Mouse (Mus musculus): ENCODE results near the gene Afmid.
"Not testable (repeated sequence)": the region's sequence is repeated elsewhere in the genome, so short reads cannot be mapped to it uniquely, and the experiment has no call there.

Gene Afmid

DNA sequence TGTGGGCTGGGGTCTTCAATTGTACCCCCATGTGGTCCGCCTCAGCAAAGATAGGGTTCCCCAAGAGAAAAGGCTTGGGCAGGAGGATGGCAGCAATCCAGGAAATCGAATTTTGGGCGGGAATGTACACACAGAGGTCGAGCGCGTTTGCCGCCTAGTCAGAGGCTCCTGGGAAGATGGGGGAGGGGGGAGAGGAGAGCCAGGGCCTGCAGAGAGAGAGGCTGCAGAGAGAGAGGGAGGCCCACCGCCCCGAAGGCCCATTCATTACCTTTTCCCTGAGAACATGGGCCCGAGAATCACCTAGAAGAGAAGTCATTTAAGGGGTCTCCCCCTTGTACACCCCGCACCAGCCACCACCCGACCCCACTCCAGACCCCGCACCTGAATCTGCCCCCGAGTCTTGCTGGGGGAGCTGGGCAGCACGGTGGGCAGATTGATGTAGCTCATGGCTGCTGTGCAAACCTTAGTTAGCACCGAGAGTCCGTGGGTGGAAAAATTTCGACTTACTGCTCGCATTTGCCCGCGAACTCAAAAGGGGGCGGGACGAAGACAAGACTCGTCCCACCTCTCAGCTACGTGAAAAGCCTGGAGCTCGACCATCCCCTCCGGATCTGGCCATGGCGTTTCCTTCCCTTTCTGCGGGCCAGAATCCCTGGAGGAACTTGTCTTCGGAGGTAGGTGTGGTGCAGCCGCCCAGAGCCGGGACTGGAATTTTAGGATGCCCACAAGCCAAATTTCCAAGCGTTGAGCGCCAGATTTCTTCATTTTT is at the start of gene Afmid, which contains the start of gene Tk1:
Afmid (plus strand) TSS at position 592 of the 769 bp plus-strand sequence.
Tk1 (minus strand) TSS at position 760 of the 769 bp plus-strand sequence.
- no peak for DNase-seq

DNA sequence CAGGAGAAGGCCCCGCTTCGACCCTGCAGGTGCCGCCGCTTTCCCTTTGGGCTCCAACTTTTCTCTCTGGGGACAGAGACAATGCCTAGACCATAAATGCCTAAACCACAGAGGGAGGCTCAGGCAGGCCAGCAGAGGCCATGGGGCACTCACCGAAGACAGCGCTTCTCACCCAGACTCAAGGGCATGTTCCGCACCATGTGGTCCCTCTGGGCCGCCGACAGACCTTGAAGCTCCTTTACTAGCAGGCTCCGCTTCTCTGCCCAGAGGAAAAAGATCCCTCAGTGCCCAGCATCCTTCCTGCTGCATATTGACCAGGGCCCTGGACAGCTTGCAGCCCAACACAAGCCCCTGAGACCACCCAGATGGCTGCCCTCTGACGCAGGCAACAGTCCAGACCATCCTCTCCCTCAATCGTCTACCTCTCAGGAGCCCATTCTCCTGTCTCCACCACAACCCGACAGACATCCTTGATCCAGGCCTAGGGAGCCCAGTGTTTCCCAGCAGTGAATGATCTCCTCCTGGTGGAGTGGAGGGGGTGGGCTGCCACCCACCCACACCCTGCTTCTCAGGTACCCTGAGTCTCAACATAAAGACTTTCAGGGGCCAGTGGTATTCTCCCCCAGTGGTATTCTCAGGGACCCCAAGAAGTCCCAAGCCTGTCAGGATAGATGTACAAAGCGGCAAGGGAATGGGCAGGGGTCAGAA is 49.5 kb upstream of the Afmid start:
- no peak for DNase-seq

DNA sequence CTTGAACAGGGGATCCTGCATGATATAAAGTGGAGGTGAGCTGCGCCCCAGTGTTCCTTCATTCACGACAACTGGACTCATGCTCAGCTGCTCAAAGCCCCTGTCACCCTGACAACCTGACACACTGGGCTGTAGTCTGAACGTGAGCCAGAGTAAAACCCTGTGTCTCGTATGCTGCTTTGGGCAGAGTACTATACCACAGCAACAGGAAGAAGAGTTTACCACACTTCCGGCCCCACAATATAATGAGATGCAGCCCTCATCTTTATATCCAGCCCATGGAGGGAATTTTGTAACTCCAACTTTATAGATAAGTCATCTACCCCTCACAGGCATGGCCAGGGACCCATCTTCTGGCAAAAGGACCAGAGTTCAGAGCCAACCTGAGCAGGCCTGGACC is 48.6 kb upstream of the Afmid start:
- no peak for DNase-seq

DNA sequence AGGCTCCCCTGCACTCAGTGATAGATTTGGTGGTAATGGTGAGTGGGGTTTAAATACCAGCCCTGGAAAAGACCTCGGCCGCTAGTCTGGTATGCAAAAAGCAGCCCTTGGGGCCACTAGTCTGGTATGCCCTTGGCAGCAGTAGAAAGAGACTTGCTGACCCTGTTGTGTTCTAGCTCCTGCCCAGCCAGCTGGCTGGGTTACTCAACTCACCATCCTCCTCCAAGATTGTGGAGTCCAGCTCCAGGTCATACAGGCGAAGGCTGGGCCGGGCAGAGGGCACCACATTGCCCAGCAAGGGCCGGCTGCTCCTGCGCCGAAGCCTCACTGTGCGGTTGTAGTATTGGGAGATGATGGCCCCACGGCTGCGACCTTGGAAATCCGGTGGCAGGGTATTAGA is 47.7 kb upstream of the Afmid start:
- no peak for DNase-seq

DNA sequence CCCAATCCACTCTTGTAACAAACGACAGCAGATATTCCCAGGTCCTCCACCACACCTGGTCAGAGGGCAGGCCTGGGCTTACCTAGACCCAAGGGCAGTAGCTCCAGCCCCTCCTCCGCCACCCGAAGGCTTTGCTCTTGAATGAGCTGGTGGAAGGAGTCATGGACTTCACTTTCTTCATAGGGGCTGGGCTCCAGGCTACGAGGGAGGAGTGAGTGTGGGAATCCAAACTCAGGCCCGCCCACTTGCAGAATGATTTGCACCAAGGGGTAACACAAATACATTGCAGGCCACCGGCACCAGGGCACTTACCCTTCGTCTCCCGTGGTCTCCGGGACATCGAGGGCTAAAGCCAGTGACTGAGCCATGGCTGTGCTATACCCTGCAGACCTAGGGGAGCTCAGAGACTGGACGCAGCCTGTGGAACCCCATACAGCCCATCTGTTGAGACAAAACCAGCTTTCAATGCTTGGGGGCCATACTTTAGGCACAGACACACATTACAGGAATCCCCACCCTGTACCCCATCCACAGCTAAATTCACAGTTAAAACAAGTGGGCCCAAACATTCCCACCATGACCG is 46.8 kb upstream of the Afmid start:
- DNase-seq = no peak

DNA sequence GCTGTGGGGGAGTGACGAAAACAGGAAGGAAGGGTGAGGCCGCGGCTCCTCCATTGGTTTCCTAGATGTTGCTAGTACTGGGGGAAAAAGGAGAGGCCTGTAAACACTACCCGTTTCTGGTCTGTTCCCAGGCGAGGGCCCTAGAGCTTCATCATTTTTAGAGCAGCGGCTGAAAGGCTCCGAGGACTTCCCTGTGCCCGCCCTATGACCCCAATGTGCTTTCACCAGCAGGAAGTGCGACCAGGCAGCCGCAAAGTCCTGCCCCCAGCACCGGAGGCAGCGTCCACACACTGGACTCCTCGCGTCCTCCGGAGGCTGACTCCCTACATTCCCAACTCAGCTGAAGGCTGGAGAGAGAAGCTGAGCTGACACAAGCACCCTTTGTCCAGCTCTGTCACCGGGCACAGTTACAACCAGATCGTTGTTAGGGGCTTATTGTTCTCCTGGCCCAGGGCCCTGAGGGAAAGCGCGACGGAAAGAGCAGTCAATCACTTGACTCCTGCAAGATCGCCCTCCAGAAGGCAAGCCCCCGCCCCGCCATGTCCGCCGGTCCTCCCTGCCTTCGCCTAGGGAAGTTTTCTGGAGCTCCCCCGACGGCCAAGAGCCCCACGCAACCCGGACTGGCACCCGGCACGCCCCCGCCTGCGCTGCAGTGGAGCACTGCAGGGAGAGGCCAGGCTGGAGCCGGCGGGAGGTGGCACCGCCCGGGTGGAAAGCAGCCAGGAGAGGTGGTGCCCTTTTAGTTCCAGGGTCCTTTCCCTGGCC is 46.1 kb upstream of the Afmid start:
- DNase-seq = no peak

DNA sequence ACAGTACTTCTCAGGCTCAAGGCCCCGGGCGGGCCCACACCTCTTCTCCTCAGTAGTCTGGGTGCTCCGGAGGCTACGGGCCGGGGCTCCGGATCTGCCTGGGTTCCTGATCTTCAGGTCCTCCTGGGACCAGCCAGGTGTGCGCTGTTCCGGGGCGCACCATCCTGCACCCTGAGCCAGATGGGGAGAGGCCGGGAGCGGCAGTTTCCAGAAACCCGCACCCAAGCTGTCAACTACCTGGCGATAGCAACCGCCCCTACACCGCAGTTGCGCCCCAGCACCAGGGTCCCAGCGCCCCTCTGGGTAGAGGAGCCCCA is 45.6 kb upstream of the Afmid start:
- DNase-seq = no peak

DNA sequence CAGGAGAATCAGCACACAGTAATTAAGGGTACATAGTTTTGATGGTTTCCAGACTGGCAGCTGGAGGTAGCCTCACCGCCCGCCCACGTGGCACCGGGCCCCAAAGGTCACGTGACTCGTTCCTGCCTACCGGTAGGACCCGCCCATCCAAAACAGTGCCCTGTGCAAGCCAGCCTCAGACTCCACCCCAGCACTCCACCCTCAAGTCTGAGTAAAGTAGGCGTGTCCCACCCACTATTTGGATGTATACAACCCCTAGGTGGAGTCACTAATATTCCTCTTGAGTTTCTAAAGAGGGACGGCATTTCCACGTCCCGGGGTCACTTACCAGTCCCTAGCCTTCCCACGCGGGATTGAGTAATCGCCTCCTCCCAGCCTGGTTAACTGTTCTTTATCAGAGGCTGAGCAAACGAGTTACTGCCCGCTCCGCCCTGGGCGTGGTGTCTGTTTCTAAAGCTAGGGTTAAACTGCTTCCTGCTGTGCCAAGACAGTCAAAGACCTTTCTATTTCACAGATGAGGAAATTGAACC is 45.1 kb upstream of the Afmid start:
- DNase-seq = no peak

DNA sequence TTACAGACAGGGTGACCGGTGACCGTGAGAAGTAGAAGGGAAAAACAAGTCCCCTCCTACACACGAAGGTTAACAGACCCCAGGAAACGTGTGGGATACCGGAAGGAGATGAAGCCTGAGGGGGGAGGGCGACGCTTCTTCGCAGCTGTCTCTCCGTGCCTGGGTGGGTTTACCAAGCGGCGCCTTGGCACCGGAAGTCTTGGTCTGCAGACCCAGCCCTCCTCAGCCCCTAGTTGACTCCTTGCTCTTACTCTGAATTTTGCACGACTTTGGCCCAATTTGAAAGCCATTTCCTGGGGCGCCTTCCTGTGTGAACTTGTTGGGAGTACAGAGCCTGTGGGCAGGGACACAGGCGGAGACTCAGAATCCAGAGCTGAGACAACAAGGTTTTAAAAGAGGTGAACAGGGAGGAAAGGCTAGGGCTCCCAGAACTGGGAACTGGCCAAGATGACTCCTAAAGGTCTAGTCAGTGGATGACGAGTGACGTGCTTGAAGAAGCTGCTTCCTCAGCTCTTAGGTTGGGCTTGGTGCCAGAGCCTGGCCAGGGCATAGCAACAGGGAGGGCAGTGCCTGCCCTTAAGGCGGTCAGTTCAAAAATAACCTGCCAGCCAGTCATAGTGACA is 44.4 kb upstream of the Afmid start:
- DNase-seq = no peak

DNA sequence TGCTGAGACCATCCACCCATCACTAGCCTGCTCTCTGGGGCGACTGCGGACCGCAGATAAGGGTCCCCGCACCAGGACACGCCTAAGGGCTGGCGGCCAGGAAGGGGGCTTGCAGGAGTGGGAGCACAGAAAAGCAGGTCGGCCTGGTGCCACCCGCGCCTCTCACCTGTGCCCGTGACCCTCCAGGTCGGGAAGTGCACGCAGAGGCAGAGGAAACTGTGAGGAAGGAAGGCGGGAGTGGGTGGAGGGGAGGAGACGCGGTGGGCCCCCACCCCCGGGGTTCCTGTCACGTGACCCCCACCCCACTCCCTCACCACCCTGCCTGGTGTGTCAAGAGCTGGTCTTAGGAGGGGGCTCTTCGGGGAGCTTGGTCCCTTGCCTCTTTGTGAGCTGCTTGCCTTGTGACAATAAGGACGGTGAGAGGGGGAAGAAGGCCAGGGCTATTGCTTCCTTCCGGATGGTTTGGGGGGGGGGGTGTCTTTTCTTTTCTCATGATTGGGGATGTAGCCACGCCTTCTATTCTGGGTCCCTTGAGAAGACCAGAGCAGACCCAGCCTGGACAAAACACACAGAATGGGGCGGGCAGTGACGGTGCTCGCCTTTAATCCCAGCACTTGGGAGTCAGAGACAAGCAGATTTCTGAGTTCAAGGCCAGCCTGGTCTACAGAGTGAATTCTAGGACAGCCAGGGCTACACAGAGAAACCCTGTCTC is 43.6 kb upstream of the Afmid start, which contains the start of the genes Tmc8 and Tmc6:
Tmc8 (plus strand) TSS at position 84 of the 712 bp plus-strand sequence.
Tmc6 (minus strand) TSS at position 206 of the 712 bp plus-strand sequence.
- DNase-seq = no peak

DNA sequence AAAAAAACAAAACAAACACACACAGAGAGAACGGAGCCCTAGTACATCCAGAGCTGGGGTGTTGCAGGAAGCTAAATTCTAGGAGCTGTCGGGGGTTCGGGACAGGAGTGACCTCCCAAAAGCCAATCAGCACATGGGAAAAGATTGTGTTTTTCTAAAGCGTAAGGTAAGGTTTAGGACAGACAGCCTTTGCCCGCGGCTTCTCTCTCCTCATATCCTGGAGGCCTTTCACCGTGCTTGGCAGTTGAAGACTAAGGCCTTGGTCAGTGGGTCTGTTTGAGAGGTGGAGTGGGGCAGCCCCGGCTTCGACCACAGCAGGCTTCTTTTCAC is 43.1 kb upstream of the Afmid start:
- no peak for DNase-seq

DNA sequence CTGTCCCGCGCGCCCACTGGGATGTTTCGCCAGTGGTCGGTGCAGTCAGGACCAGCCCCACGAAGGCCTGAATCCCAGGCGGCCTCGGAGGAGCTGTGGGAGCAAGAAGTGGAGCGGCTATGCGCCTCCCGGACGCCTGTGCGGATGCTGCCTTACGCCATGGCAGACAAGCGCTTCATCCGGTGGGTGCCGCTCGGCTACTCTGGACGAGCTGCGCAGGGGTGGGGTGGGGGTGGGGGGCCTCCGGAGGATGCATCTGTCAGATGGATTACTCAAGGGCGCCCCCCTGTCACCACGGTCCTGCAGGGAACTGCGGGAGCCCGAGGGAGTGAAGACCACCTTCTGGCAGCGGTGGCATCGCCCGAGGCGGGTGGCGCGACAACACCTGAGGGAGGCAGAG is 42.6 kb upstream of the Afmid start:
- DNase-seq = peak; percentile 36 to 47

DNA sequence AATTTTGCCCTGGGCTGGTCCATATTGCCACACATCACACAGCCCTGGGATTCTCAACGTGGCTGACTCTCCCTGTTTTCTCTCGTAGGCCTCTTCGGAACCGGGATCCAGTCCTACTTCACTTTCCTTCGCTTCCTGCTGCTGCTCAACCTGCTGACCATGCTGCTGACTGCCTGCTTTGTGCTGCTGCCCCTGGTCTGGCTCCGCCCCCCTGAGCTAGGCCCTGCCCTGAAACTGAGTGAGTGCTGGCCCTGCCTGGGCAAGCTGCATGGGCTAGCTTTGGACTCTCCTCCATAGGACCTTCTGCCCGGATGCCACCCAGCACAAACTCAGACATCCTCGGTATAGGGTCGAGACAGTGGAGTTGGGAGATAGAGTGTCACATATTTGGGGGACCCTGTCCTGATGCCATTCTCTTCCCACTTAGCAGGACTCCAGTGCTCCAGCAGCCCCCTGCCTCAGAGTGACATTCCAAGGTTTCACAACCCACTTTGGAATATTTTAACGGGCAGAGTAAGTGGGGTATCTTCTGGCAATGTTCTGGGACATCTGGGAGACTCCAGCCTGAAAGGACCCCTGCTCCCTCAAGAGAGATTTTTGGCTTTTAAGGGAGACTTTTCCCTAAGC is 41.9 kb upstream of the Afmid start:
- no peak for DNase-seq

DNA sequence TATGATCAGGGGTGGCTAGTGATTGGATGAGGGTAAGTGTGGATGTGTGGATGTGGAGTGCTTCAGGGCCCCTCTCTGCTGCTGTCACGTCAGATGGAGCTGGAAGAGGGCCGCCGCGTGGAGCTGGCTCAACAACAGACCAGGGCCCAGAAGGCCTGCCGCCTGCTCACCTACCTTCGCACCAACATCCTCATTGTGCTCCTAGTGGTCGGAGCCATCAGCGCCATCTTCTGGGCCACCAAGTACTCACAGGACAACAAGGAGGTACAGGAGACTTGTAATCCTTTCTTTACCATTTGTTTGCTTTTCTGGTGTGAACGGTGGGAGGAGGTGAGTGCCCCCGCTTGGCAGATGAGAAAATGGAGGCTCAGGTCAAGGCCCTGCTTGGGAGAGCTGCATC is 39.4 kb upstream of the Afmid start:
- DNase-seq = peak; percentile 69 to 78

DNA sequence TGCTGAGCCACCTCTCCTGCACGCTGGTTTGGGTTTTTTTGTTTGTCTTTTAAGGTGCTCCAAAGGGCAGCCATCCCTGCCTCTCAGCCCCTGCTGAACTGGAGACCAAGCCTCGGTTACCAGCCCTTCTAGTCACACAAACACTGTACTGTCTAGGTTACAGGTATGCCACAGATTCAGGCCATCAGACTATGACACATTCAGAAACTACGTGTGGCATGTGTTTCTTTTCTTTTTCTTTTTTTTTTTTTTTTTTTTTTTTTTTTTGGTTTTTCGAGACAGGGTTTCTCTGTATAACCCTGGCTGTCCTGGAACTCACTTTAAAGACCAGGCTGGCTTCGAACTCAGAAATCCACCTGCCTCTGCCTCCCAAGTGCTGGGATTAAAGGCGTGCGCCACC is 37.2 kb upstream of the Afmid start:
- not testable (repeated sequence) for DNase-seq

DNA sequence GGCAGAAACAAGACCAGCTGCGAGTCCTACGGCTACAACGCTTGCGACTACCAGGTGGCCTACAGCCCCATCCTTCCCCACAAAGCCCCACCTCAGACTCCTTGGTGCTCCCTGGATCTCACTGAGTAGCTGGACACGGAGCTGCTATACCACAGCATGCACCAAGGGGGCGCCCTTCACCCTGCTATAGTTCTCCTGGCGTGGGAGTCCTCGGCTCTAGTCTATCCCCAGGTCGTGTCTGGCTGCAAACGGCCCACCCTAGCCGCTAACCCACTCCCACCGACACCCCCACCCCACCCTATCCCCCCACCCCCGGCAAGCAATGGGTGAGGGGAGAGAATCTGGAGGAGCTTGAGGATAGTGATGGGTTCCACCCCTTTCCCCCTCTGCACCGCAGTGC is 35.4 kb upstream of the Afmid start:
- DNase-seq = peak; percentile 47 to 54

DNA sequence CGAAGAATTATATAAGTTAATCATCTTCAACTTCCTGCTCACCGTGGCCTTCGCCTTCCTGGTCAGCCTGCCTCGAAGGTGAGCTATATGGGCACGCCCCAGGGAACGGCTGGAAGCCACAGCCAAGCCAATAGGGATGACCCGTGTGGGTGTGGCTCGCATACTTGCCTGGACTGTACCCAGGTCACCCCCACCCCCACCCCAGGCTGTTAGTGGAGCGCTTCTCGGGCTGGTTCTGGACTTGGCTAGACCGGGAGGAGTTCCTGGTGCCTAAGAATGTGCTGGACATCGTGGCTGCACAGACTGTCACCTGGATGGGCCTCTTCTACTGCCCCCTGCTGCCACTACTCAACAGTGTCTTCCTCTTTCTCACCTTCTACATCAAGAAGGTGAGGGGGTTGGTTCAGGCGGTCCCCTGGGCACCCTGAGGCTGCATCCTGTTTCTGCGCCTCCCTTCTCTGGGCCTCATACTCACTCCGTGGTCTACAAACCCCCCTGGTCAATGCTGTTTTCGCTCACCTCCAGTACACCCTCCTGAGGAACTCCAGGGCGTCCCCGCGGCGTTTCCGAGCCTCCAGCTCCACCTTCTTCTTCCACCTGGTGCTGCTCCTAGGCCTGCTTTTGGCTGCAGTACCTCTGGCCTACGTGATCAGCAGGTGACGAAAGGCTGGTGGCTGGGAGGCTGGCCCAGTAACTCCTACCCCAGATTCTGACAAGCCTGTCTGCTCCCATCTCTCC is 34.9 kb upstream of the Afmid start:
- DNase-seq = no peak

DNA sequence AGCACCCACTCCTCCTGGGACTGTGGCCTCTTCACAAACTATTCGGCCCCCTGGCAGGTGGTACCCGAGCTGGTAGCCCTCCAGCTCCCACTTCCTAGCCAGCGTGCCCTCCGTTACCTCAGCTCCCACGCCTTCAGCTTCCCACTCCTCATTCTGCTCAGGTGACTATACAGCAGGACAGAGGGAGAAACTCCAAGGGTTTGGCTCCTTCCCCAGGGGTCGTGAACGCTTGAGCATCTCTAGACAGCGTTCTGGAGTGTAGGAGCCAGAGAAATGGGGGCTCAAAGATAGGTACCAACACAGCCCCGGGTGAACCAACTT is 34.3 kb upstream of the Afmid start:
- DNase-seq = no peak

DNA sequence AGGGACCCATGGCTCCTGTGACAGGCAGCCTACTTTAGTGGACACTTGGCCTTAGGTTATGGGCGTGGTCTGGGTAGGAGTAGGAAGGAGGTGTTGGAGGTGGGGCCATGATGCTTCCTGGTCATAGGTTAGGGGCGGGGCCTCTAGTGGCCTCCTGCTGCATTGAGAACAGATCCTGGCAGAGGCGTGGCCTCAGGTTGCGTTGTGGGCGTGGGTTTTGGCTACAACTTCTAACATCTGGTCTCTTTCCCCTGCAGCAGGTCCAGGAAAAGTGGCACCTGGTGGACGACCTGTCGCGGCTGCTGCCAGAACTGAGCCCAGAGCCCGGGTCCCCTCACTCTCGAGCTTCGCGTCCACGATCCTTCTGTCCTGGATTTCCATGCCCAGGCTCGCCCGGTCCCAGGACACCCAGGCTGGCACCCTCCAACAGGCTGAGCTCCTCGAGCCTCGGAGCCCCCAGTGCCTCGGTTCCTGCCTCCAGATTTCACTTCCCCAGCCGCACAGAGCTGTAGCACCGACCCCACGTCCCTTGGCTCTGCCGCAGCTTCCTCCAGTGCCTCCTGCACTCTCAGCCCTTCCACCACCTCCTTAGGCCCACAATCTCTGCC is 33.3 kb upstream of the Afmid start:
- no peak for DNase-seq

DNA sequence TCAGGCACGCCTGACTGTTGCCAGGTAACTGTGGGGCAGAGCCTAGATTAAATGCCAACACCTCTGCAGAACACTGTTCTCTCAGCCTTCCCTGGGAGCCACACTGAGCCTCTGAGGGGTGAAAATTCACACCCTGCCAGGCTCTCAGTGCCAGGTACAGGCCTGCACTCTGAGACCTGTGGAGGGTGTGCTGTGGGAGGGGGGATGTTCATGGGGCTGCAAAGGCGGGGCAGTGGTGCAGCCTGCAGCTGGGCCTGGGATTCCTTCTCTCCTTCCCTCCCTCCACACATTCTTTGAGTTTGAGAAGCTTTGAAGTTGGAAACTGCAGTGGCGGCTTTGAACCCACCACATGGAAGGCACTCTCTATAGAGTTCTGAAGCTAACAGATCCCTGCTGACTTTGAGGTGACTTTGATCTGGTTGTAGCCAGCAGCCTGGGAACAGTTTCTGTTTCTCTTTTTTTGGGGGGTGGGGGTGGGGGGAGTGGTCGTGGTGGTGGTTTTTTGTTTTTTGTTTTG is 31.6 kb upstream of the Afmid start:
- DNase-seq = no peak

All from cerebellum, adult 18-20 months (tissue).